Mouse (Mus musculus) urinary bladder, postnatal 4 days (tissue): Measurements from ENCODE around the gene Lhx6.
A peak's percentile ranks its signal among the peaks of the same experiment; 100 is the strongest.

Experiments used
- DNase-seq, 2 experiments: peaks; one replicate each; pipeline ENCODE4 v3.0.0; 2021 to 2022; ENCODE audit warnings: low spot score in 2 of 2

Gene Lhx6

GRCm38 (mm10) chr2:36093301-36093700 lies 11.9 kb downstream of the Lhx6 start:
- no peak for DNase-seq

GRCm38 (mm10) chr2:36092748-36093147 lies 12.5 kb downstream of the Lhx6 start:
- DNase-seq = no peak

DNA sequence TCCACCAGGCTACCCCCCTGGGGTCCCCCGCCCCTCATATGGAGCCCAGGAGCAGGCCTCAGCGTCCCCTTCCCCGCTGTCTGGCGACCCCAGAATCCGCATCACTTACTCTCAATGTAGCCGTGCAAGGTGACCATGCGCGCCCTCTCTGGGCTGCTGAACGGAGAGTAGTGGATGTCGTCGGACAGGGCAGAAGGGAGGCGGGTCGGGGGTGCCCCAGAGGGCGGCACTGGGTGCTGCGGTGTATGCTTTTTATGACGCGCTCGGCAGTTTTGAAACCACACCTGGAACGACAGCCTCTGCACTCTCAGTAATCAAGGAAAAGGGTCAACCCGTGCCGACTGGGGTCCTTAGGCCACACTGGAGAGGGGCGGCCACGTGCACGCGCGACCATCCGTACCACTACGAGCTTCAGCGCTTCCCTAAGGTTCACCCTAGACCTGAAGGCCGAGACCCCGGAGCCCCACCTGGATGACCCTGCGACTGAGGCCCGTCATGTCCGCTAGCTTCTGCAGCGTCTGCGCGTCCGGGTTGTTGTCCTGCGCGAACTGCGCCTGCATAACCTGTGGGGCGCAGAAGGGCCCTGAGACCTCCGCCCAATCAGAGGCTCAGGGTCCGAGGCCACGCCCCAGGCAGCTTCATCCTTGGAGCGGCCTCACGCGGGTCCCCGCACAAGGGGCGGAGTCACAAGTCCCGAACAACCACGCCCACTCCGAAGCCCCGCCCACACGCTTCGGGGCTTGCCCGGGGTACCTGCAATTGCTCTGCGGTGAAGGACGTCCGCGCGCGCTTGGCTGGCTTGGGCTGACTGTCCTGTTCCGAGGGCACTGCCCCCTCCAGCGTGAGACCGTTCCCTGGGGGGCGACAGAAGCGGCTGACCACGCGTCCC lies 14.1 kb downstream of the Lhx6 start:
- DNase-seq = peak in 1 of 2 experiments; percentile 67

DNA sequence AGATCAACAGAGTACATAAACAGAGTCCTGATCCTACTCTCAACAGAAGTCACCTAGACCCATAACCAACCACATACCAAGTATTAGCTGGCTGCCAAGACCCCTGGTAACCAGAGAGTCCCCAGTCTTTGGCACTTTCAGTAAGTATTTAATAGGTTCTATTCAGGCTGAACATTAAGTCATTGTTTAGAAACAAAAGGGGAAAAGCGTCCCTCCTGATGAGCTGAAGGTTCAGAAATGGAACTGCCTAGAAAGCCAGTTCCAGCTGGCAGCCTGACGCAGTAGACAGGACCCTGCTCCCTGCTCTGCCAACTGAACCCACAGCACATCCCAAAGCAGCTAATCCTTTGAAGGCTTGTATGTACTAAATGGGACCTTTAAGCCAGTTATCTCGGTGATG lies 16.0 kb downstream of the Lhx6 start:
- DNase-seq = no peak

GRCm38 (mm10) chr2:36085041-36085440 lies 20.2 kb downstream of the Lhx6 start:
- DNase-seq = no peak

DNA sequence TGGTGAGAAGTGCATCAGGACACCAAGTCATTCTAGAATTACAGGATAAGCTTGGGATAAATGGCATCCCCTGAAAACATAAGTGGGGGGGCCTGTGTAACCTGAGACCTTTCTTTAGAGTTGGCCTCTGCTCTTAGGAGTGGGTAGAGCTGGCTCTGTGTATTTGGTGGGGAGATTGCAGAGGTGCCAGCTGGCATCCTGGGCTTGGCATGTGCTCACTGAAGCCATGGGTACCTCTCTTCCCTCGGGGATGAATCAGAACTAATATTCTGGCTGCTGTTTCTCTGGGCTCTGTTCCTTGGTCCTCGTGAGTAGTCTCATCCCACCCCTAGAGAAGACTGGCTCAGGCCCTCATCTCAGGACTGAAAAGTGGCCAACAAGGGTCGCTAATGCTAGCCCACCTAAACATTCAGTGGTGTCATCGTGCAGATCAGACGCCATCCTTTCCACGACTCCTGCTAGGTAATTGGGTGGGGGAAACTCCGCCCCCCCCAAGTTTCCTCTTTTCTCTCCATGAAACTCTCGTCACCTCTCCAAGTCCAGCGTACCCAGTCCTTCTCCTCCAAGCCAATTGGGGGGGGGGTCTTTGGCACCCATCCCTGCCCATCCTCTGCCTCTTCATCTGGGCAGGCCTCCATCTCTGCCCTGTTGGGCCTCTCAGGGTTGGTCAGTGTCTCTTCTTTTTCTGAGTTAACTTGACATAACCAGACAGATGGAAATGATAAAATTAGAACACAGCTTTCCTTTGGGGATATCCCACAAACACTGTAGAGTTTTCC lies 22.2 kb downstream of the Lhx6 start:
- no peak for DNase-seq

DNA sequence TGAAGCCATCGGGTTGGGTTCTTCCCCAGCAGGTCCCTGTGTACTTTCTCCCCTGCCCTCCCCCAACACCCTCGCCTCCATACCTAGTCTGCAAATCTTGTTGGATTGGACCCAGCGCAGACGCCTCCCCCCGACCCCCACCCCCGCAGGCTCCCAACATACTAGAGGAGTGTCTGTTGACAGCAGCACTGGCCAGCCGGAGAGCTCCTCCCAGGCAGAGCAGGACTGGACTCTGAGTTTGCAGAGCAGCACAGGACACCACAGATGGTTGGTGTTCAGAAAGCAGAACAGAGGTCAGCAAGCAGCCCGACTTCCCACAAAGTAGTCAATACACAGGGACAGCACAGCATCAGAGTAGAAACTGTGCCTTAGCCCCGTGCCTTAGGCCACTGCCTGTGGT lies 23.8 kb downstream of the Lhx6 start:
- no peak for DNase-seq

DNA sequence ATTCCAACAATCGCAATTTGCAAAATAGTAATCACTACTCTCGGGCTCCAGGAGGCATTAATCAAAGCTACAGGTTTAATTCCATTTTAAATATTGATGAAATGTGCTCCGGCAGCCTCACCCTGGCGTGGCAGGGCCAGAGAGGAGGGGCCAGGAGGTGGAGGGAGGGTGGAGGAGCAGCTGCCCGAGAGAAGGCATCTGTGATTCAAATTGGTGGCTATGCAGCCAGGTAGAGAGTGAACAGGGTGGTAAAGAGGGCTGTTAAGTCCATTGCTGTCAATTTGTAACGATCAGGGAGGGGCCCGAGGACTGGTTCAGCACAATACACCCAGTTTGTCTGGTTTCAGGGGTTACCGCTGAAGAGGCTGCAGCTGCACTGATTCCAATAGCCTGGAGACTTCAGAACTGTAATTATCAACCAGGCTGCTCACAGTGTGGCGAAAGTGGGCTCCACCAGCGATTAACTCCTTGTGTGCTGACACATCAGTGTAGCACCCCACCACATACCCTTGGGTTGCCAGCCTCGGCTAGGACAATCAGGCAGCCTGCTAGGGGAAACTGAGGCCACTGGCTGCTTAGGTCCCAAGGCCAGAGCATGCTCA lies 27.9 kb downstream of the Lhx6 start:
- DNase-seq = no peak

GRCm38 (mm10) chr2:36075210-36075609 lies 30.0 kb downstream of the Lhx6 start:
- no peak for DNase-seq

GRCm38 (mm10) chr2:36073781-36074180 lies 31.4 kb downstream of the Lhx6 start:
- DNase-seq = no peak

DNA sequence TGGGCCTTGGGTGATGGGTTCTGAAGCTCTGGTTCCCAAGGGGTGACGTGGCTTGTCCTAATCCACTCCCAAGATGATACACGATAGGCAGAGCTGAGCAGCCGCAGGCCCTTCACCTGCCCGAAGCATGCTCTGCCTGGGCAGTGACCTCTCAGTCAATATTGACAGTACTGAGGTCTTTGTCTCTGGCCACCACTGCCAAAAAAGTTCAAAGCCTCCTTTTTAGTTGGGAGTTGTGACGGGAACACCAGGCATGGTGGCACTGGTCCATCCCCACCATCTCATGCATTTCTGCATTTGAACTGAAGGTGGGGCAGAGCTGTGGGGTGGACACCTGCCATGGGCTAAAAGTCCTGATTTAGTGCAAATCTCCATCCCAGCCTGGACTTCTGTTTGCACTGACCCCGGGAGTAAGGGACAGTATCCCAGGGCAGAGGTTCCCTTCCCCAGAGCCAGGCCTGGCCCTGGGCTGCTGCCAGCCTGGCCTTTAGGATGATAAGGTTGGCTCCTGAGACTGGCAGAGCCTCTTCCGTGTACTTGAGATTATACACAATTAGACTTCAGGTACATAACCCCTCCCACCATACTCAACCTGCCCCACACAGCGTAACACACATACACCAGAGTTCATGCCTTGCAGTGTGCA lies 33.4 kb downstream of the Lhx6 start:
- DNase-seq = no peak

GRCm38 (mm10) chr2:36067132-36067531 lies 38.1 kb downstream of the Lhx6 start:
- DNase-seq = no peak

DNA sequence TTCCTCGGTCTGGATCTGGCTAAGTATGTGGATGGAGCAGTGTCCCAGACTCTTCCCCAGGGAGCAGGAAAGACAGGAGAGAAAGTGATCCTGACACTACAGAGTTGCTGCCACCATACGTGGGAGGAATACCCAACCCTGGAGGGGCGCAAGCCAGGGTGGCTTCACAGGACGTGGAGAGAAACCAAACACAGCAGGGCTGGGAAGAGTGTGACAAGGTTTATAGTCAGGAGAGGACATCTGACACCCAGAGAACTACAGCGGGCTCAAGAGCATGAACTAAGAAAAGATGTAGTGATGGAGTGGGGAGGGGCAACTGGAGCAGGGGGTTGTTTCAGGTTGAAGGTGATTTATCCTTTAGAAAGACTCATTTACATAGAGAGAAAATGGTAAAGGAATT lies 43.8 kb downstream of the Lhx6 start:
- DNase-seq = no peak

- DNase-seq = no peak
Measured at GRCm38 (mm10) chr2:36056248-36056647, 49.0 kb downstream of the Lhx6 start.

DNA sequence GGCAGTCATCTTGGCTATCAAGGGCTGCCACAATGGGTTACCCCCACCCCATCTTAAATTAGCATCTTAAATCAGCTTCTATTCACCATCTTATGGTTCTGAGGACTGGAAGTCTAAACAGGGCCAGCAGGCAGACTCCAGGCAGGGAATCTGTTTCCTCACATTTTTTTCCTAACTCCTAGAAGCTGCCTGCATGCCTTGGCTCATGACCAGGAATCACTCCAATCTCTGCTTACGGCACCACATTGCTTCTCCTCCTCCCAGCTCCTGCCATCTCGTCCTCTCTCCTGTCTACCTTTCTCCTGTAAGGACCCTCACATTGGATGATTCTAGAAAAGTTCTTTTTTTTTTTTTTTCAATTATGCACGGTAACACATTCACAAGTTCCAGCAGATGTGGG lies 52.0 kb downstream of the Lhx6 start:
- DNase-seq = no peak

GRCm38 (mm10) chr2:36049567-36049954 lies 55.6 kb downstream of the Lhx6 start:
- DNase-seq = no peak

DNA sequence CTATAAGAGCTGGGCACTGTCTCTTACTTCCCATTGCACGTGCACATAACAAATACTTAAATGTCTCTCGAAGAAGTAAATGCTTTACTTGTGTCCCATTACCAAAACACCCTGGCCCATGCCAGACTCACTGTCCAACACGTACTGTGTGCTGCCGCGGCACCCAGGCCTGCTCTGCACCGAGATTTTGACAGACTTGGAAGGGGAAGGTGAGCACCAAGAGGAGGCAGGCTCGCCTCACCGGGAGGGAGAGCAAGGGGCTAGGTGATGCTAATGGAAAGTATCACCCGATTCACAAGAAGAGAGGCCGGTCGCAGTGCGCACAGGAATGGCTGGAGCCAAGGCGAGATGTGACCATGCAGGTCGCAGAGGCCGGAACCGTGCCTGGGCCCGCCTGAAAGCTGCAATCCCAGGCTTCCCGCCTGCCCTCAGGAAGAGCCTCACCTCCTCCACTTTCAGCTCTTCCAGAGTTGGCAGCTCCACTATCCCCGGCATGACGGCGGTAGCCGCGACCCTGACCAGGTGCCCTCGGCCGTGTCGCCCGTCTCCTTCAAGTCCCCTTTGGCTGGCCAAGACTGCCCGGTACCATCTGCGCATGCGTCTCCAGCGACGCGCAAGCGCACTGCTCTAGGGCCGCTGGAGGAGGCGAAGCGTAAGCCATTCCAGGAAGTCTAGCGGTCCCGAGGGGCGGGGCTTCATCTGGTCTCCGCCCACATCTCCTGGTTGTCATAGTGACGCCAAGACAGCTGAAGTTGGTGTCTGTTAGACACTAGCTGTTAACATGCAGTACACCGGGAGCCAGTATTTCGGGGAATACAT lies 56.3 kb downstream of the Lhx6 start, which contains the start of the genes Ndufa8 and Morn5:
Ndufa8 (minus strand) TSS at position 659 of the 819 bp plus-strand sequence.
Morn5 (plus strand) TSS at position 711 of the 819 bp plus-strand sequence.
- peak; percentile 97 for DNase-seq

DNA sequence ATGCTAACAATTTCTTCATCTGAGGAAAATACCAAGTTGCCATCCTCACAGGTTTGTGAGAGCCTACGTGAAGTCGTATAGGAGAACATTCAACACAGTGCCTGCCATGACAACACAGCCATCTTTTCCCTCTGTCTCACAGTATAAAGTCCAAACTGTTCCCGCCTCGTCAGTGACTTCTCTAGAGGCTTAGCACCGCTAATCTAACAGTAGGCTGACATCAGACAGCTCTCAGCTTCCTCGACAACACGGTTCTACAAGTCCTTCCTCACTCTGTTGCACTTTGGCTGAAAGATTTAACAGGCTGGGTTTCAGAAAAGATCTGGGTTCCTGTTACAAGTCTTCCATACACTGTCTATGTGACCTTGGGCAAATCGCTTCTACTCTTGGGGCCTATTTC lies 57.0 kb downstream of the Lhx6 start:
- DNase-seq = no peak

- DNase-seq = no peak
Measured at GRCm38 (mm10) chr2:36040872-36041271, 64.3 kb downstream of the Lhx6 start.

GRCm38 (mm10) chr2:36039297-36039985 lies 65.8 kb downstream of the Lhx6 start:
- DNase-seq = no peak
